Mouse (Mus musculus): ENCODE measurements around the gene Slc25a11.

- TF ChIP-seq CTCF (IDR thresholded peaks at IDR 0.05; ENCODE audit: extremely low read depth, insufficient read depth, low read length) (0 out of 2 replicates have a peak, but pooled peaks have one; percentile 1), POLR2A (IDR thresholded peaks at IDR 0.05; ENCODE audit: extremely low read depth, insufficient read depth, low read length) (no peak)
Measured at GRCm38 (mm10) chr11:70610752-70611151, 36.5 kb downstream of the Slc25a11 start.
